ENCODE assay signal across 16 mouse cellular contexts in genomic region chr9:83572870-83573269, GRCm38 (mm10). TPM values are rescaled to one million over a fixed set of nuclear protein-coding genes. Genes with fewer than 3 reads are reported as not detected.
DNase-seq lines count a peak whose midpoint lies in the region; ATAC-seq lines count a peak whose summit lies in the region.
"Had no signal": no experiment of that assay in that cellular context is flagged by ENCODE, and none has a peak within 500 bp of the region (broad histone marks: within the 10 kb centered on the region; RNA-seq: fewer than 3 reads in every experiment).

No protein-coding gene starts in this region.

- no peaks in the 10 kb centered on the region for H3K9me3 ChIP-seq in heart, embryonic 15.5 days (replicated peaks)
- H3K9me3 ChIP-seq: hindbrain, embryonic 13.5 days; limb, embryonic 15.5 days had no signal

- H3K4me3 ChIP-seq in heart, embryonic 15.5 days: no peak overlapping the region
- H3K4me3 ChIP-seq: hindbrain, embryonic 13.5 days; layer of hippocampus, adult 2 months; left cerebral cortex, adult 2 months; limb, embryonic 15.5 days had no signal

- H3K27me3 ChIP-seq in heart, embryonic 15.5 days: no peaks in the 10 kb centered on the region
- H3K27me3 ChIP-seq: hindbrain, embryonic 13.5 days; limb, embryonic 15.5 days; Patski had no signal

- intact Hi-C loops in heart, postnatal 10 days (cut with DNase I): no loop called here

- no peak for ATAC-seq in heart, embryonic 15.5 days (replicated peaks; ENCODE audit: insufficient number of reproducible peaks, insufficient read depth, low FRiP score, low read depth)
- peak; percentile 55 for ATAC-seq in inflammation-experienced regulatory T-cells, adult 6 months
- ATAC-seq in monocyte, adult 5-6 weeks (replicated peaks; ENCODE audit: insufficient number of reproducible peaks, low FRiP score, low TSS enrichment, poor library complexity, severe bottlenecking): no peak
- ATAC-seq: Patski had no signal

- DNase-seq in heart, postnatal 10 days: no peak
- DNase-seq in lung, postnatal 36 days: peak; percentile 14
- DNase-seq in lung, postnatal 10 days: no peak
- no peak for DNase-seq in adrenal gland, postnatal 25 days
- DNase-seq: cerebellum, adult 8-10 months; kidney, adult 9 months; right cerebral cortex, adult 18-20 months; spleen, adult 18-20 months had no signal

- H3K4me1 ChIP-seq in heart, embryonic 15.5 days (replicated peaks): peaks cover 19% of the 10 kb centered on the region

- H3K9ac ChIP-seq in heart, embryonic 15.5 days: no peak overlapping the region
- H3K9ac ChIP-seq: hindbrain, embryonic 13.5 days; limb, embryonic 15.5 days had no signal

- no peak overlapping the region for H3K4me2 ChIP-seq in heart, embryonic 15.5 days
- H3K4me2 ChIP-seq: hindbrain, embryonic 13.5 days; limb, embryonic 15.5 days had no signal

- peak overlapping the region; percentile 41; the same call in 1 of the 2 replicates for H3K27ac ChIP-seq in heart, embryonic 15.5 days
- H3K27ac ChIP-seq: hindbrain, embryonic 13.5 days; layer of hippocampus, adult 2 months; left cerebral cortex, adult 2 months; limb, embryonic 15.5 days had no signal

- no peaks in the 10 kb centered on the region for H3K36me3 ChIP-seq in heart, embryonic 15.5 days
- H3K36me3 ChIP-seq: hindbrain, embryonic 13.5 days; limb, embryonic 15.5 days had no signal

- WGBS in heart, embryonic 15.5 days: 38% methylated on average over 2 of the region's 2 CpGs

RNA-seq across cellular contexts. Expression of gene Sh3bgrl2, which starts 24.7 kb away (rescaled TPM):
- 11.1 and 11.9 TPM in 2 replicates for polyA plus RNA-seq in heart, embryonic 15.5 days (2015; fragmentation: Nextera tagmentation; extraction: Ambion mirVana)
- total RNA-seq in heart, postnatal 10 days (2021): 1 to 10 TPM; 5.8 to 6.4 TPM
- 10 to 100 TPM in 2 of 3 experiments, under 1 TPM in 1; 0.96 to 17.1 (median 11.0) TPM for polyA plus RNA-seq in inflammation-experienced regulatory T-cells, adult 6 months (2017; shearing (Covaris generic))
- total RNA-seq in monocyte, adult 5-6 weeks (2017): 2.4 to 19.4 TPM (median 2.7 TPM) in 3 replicates
- total RNA-seq in adrenal gland, postnatal 25 days (2021): 14.0 and 15.5 TPM in 2 replicates
